Mouse (Mus musculus) Patski (cell line): ENCODE data around the gene Nek9. TPM values are rescaled to one million over a fixed set of nuclear protein-coding genes. Genes with fewer than 3 reads are reported as not detected.
A peak's percentile ranks its signal among the peaks of the same experiment; 100 is the strongest.
"Not testable (repeated sequence)": the region's sequence is repeated elsewhere in the genome, so short reads cannot be mapped to it uniquely, and the experiment has no call there.

Source experiments
- ATAC-seq: fragments of 100-300 bp; one replicate; pipeline ENCODE4 v1.8.0; 2021
- CTCF ChIA-PET: fragments of 350-600 bp; sonication (Branson Sonifier 250); formaldehyde crosslinking; loops from one replicate; lab custom pipeline; 2022; ENCODE audit warnings: inconsistent platforms; lab: Charles Lee
- POLR2A ChIA-PET: fragments of 350-600 bp; sonication (Branson Sonifier 250); formaldehyde crosslinking; loops from one replicate; lab custom pipeline; 2022; ENCODE audit warnings: antibody characterized with exemption, inconsistent platforms; lab: Charles Lee
- DNase-seq: peaks from one replicate; pipeline ENCODE4 v3.0.0-alpha.2; 2011; ENCODE audit warnings: low read depth, low spot score
- H3K27me3 ChIP-seq: fragments of 371-371 bp; one replicate; pipeline ENCODE4 v1.5.1; 2021
- CTCF ChIP-seq: fragments of 100-300 bp; IDR thresholded peaks from one replicate; pipeline ENCODE4 v1.5.1; 2021
- in situ Hi-C: fragments of 300-500 bp; cut with MboI; formaldehyde crosslinking; loops from 3 replicates; pipeline ENCODE4 v1.11.1; 2018; ENCODE audit warnings: low pct_unique_long_range_greater_than_20kb, mixed read lengths
- polyA plus RNA-seq: library from polyadenylated mRNA; unstranded; gene quantifications from one replicate; pipeline ENCODE4 v1.2.3, GENCODE M21; 2021

The Nek9 gene
- polyA plus RNA-seq, 1 experiment from 2014 or later: 82.4 TPM

DNA sequence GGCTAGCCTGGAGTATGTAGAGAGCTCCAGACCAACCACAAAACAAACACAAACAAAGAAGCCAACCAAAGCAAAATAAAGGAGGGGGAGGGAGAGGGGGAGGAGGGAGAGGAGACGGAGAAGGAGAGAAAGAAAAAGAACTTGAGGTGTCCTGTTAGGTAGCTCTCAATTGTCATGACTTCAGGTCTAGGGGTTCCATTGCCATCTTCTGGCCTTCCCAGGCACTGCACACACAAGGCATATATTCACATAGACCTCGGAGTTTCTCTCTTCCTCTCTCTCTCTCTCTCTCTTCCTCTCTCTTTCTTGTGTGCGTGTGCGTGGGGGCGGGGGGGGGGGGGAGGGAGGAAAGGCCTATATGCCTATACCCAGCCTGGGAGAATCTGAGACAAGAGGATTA is 52.2 kb downstream of the Nek9 start:
- in situ Hi-C loops: loop anchor here (5.0 kb wide), 2 partner anchors 55 to 115 kb away; no protein-coding TSS in a partner anchor
- H3K27me3 ChIP-seq: no peaks in the 10 kb centered on the region
- ATAC-seq: no peak
- TF ChIP-seq CTCF: no peak
- POLR2A ChIA-PET: interaction anchor here (0.6 kb wide), 1 partner anchor 93 kb away, joined by 4 read pairs; no protein-coding TSS in a partner anchor
- no peak for DNase-seq
- CTCF ChIA-PET: interaction anchor here (0.7 to 2.4 kb wide), 5 partner anchors 19 to 145 kb away, joined by 3 to 18 read pairs (median 3); partner anchors contain the start of gene Rps6kl1

DNA sequence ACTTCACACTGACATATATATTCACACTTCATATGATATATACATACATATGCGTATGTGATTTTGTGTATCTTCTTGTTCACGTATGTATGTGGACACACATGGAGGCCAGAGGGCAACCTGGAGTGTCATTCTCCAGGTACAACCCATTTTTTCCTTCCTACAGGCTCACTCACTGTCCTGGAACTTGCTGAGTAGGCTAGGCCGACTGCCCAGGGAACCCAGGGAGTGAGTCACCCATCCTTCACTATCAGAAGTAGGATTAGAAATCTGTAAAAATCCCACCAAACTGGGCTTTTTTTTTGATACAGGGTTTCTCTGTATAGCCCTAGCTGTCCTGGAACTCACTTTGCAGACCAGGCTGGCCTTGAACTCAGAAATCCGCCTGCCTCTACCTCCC is 54.2 kb downstream of the Nek9 start:
- ChIA-PET POLR2A (no interaction called here), CTCF (no interaction called here)
- DNase-seq (no peak), ATAC-seq (no peak)
- TF ChIP-seq CTCF: no peak
- H3K27me3 ChIP-seq: no peaks in the 10 kb centered on the region
- in situ Hi-C loops: loop anchor here (5.0 kb wide), 2 partner anchors 53 to 113 kb away; no protein-coding TSS in a partner anchor

DNA sequence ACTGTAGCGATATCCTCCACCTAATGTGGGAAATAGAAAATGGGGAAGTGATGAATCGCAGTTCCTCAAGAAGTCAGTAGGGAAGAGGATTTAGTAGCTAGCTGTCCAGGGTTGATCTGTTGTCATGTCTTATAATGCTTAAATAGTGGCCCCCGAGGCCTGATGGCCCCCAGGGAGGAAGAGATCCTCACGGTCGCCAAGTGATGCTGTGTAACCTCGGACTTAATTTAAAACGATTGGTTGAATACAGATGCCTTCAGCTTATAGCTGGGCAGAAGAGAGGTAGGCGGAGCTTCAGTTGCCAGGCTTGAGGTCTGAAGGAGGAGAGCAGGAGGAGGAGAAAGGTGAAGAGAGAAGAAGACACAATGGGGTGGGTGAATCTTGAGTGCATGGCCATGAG is 54.8 kb downstream of the Nek9 start:
- ChIA-PET CTCF (no interaction called here), POLR2A (no interaction called here)
- TF ChIP-seq CTCF: no peak
- in situ Hi-C loops: no loop called here
- H3K27me3 ChIP-seq: no peaks in the 10 kb centered on the region
- DNase-seq: no peak
- ATAC-seq: no peak

- in situ Hi-C loops, ATAC-seq, POLR2A ChIA-PET, H3K27me3 ChIP-seq, DNase-seq: not testable (repeated sequence)
- CTCF ChIA-PET: interaction anchor here (1.1 kb wide), 1 partner anchor 114 kb away, joined by 3 read pairs; no protein-coding TSS in a partner anchor
These were observed 57.4 kb downstream of the Nek9 start for GRCm38 (mm10) chr12:85281756-85282155.

DNA sequence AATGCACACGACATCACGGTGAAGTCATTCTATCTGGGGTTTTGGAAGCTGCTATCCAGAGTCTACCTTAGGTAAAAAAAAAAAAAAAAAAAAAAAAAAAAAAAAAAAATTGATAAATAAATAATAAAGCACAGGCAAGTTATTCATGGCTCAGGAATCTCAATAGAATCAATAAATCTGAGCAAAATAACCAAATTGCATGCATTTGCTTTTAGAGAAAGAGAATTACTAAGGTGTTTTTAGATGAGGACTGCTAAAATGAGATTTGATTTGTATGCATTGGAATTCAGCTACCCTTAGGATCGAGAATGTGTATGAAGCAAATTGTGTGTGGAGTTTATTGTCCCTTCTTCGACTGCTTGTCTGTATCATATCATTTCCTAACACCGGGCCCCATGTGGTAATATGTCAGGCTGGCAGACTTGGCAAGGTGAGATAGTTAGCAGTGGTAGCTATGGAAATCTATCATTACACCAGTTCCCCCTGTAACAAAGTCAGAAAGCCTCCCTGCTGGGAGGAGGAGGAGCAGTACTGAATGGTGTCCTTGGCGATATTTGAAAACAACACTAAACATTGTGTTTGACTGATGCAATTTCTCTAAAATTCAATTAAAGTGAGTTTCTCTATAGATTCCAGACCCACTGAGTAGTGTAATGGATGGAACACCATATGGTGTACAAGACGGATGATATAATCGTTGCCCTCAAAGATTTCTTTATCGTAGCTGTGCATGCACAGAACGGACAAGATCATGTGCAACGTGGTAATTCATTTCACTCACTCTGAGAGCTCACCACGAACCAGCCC is 58.1 kb downstream of the Nek9 start:
- POLR2A ChIA-PET: interaction anchor here (0.7 kb wide), 2 partner anchors 9 to 11 kb away, joined by 3 read pairs; no protein-coding TSS in a partner anchor
- in situ Hi-C loops: no loop called here
- DNase-seq (no peak), ATAC-seq (no peak)
- CTCF ChIA-PET: interaction anchor here (1.1 kb wide), 1 partner anchor 113 kb away, joined by 3 read pairs; no protein-coding TSS in a partner anchor
- no peak for TF ChIP-seq CTCF
- H3K27me3 ChIP-seq: no peaks in the 10 kb centered on the region

DNA sequence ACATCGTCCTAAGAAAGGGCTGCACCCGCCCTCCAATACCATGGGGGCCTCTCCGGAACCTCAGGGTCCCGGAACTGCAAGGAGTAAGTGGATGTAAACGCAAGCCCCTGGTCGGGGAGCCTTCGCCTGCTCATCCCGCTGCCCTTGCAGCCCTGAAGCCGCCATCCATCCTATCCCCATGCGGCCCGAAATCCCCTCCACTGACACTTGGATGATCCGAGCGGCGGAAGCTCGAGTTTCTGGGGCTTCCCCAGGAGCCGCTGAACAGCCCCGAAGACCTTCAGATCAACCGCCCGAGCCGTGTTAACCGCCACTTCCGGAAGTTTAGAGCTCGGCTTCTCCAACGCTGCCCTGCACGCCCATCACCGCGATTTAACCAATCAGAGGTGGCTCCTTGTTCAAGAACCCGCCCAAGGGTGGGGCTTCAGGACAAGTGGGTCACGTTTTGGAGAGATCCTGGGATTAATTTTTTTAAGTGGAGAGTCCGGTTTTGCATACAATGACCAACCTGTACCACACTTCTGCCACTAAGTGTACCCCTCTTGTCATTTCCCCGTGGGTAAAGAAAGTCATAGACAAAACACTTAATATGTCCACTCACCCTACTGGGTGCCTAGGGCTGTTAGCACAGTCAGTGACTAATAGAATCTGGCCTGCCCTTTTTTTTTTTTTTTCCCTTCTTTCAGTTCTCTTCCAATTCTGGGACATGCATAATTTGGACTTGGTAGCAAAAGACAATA is 58.9 kb downstream of the Nek9 start:
- ATAC-seq (peak; percentile 99), DNase-seq (no peak)
- CTCF ChIA-PET: interaction anchor here (1.0 to 1.3 kb wide), 2 partner anchors 9 to 99 kb away, joined by 3 read pairs; no protein-coding TSS in a partner anchor
- TF ChIP-seq CTCF: no peak
- POLR2A ChIA-PET: interaction anchor here (0.7 to 1.0 kb wide), 3 partner anchors 9 to 43 kb away, joined by 3 read pairs; no protein-coding TSS in a partner anchor
- in situ Hi-C loops: no loop called here
- no peaks in the 10 kb centered on the region for H3K27me3 ChIP-seq

DNA sequence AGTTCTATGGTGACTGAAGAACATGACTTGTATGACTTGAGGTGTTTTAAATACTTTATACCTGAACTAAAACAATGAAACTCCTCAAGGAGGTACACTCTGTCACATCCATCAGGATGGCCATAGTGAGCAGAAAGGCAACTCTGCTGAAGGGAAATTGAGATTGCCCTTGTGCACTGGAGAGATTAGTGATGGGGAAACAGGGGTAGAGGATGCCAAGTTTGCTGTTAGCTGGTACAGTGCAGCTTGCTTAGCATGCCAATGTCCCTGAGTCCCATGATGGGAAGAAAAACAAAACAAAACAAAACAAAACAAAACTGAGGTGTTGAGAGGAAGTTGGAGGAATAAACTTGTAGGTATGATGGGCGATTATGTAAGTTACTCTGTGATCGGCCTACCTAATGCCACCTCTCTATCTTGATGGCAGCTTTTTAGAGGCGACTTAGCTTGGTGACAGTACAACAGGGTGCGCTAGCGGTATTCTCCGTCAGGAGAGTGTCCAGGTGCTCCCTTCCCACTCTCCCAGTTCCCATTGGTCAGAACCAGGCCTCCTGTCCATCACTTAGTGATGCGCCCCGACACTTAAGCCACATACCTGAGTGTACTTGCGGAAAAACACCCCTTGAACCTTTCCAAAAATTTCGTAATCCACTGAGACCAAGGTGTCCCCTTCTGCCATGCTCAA is 59.6 kb downstream of the Nek9 start:
- DNase-seq (no peak), ATAC-seq (no peak)
- no peaks in the 10 kb centered on the region for H3K27me3 ChIP-seq
- no peak for TF ChIP-seq CTCF
- CTCF ChIA-PET: interaction anchor here (1.0 to 1.3 kb wide), 2 partner anchors 10 to 98 kb away, joined by 3 read pairs; no protein-coding TSS in a partner anchor
- in situ Hi-C loops: no loop called here
- POLR2A ChIA-PET: interaction anchor here (0.7 to 1.0 kb wide), 2 partner anchors 43 to 147 kb away, joined by 3 read pairs; no protein-coding TSS in a partner anchor

GRCm38 (mm10) chr12:85278919-85279318 is 60.2 kb downstream of the Nek9 start:
- CTCF ChIA-PET: interaction anchor here (1.3 kb wide), 1 partner anchor 10 kb away, joined by 3 read pairs; no protein-coding TSS in a partner anchor

DNA sequence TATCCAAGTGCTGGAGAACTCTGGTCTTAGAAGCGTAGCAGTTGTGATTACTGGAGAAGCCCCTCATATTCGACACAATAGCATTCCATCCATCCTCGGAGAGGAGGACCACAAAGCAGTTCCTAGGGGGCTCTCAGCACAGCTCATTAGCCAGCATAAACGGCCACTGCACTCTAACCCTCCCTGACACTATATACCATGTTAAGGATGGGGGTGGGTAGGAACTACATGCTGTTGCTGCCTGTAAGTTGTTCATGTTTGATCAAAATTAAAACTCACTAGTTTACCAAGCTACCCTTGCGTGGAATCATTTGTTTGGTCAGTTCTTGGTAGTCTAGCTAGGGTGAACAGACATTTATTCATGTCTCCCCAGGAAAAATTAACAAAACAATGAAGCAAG is 62.9 kb downstream of the Nek9 start:
- ChIA-PET CTCF (interaction anchor here (1.9 kb wide), 1 partner anchor 51 kb away, joined by 4 read pairs; no protein-coding TSS in a partner anchor), POLR2A (no interaction called here)
- DNase-seq: no peak
- ATAC-seq: no peak
- no peaks in the 10 kb centered on the region for H3K27me3 ChIP-seq
- in situ Hi-C loops: no loop called here
- no peak for TF ChIP-seq CTCF

More at GRCm38 (mm10) chr12:85278919-85279318, 60.2 kb downstream of the Nek9 start:
- no peak for TF ChIP-seq CTCF
- no peaks in the 10 kb centered on the region for H3K27me3 ChIP-seq
- POLR2A ChIA-PET: interaction anchor here (0.7 kb wide), 1 partner anchor 147 kb away, joined by 3 read pairs; no protein-coding TSS in a partner anchor
- DNase-seq (no peak), ATAC-seq (no peak)
- in situ Hi-C loops: no loop called here

DNA sequence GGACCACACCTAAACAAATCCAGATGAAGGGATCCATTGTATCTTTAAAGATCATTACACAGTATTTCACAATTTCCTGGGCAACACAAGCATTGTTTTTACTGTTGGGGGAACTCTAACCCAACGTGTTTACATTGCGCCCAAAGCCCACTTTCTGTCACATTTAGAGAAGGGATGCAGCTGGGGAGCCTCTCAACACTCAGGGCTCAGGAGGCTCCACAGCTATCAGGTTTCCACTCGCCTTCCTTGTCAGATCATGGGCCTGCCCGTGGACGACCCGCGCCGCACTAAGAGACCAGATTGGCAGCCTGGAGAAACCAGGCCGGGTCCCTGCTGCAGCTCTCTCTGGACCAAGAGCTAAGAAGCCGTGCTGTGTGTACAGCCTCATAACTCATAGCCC is 65.7 kb downstream of the Nek9 start:
- ChIA-PET POLR2A (no interaction called here), CTCF (no interaction called here)
- ATAC-seq: no peak
- in situ Hi-C loops: no loop called here
- DNase-seq: no peak
- no peaks in the 10 kb centered on the region for H3K27me3 ChIP-seq
- TF ChIP-seq CTCF: no peak
